Mouse (Mus musculus): Measurements from ENCODE around the gene Adap1.

Adap1 gene

DNA sequence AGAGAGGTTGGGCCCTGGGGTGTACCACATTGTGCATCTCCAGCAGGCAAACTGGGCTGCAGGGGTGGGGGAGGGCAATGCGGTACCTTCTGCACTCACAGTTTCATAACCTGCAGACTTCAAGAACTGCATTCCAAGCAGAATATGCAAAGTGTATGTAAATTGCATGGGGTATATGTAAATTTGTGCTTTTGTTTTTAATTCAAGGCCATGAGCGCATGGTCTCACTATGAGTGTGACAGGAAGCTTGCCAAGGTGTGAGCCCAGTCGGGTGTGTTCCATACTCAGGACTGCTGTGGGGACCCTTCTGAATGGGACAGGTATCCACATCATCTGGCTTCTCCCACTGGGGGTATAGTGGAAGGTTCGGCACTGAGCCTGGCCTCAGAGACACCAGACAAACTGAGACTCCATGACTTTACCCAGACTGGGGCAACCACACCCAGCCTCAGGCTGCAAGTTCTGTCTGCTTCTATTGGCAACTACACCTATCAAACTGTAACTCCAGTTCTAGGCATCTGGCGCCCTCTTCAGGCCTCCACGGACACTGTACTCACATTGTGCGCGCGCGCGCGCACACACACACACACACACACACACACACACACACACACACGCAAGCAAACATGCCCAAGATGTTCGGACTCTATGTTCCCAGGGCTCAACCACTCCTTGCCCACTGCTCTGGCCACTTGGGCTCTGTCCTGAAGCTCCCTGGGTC lies 41.8 kb downstream of the Adap1 start:
- no peak for DNase-seq

DNA sequence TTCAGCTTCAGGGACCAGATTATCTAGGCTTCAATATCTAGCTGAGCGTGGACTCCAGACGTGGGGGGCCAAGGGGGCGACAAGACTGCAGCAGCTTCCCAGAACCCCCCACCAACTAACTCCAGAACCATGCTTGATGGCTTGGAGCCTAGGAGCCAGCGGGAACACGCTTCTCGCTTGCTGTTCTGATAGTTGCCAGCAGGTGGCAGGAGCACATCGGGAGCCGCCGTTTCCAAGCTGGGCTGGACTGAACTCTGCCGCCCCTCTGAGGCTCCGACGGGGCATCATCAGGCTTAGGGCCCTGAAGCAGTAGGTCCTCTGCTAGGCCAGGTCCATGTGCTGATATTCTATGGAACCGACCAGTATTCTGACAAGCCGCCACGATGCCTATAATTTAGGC lies 43.2 kb downstream of the Adap1 start:
- DNase-seq, result peak; percentile 83

DNA sequence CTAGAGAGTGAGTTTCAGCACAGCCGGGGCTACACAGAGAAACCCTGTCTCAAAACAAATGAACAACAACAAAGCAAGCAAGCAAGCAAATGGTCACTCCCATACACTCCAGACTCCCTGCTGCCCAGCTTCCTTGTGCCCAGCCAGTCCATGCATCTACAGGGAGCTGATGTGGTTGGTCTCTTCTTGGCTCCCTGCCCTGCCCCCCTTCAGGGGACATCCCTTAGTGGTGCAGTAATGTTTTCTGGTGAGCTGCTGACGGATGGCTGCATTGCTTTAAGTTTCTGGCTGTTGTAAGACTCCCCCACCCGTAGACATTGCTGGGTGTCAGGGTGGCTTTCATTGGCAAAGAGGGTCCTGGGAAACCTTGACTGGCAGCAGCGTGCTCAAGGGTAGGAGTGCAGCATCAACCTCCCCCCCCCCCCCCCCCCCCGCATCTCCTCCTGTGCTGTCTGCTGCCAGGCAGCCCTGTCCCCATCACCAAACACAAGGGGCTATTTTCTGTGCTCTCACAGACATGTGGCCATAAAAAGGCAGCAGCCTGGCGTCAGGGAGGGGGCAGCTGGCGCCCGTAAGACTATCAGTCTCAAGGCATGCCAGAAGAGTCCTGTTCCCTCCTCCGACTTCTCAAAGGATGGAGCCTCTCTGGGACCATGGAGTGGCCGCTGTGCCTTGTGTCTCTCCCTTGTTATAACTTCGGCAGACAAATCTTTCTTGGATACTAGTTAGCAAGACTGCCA lies 43.9 kb downstream of the Adap1 start:
- no peak for DNase-seq

DNA sequence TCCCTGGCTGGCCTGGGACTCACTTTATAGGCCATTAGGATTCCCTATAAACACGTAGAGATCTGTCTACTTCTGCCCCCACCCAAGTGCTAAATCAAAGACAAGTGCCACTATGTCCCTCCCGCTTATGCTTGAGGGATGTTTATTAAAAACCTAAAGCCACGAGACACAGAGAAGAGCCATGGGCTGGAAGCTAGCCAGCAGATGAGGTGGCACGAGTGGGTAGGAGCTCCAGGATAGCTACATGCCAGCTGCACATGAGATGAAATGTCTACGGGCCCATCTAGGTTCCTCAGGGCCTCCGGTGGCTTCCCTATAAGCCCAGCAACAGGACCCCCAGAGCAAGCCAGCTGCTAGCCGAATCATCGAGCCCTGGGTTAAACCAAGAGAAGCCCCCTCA lies 48.1 kb downstream of the Adap1 start:
- no peak for DNase-seq

DNA sequence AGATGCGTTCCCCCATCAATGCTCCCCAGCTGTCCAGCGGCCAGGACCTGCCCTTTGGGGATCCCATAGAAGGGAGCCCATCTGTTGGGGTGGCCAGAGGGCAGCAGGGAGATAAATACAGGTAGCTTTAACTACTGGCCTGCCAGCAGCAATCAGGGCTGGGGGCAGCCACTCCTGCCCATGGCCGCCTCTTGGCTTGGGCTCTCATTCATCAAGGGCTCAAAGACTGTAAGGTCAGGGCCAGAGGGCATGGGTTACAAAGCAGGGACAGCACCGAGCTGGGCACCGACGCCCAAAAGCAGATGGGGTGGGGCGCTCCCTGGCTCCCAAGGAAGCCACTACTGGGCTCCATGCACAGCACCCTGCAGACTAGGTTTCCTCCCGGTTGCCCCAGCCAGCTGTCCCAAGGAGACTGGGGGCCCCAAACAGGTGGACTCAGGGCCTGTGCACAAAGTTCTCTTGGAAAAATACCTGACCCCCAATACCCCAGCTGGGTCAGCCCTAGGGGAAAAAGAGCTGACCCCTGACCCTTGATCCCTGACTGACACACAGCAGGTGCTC lies 53.3 kb downstream of the Adap1 start:
- DNase-seq, result no peak

DNA sequence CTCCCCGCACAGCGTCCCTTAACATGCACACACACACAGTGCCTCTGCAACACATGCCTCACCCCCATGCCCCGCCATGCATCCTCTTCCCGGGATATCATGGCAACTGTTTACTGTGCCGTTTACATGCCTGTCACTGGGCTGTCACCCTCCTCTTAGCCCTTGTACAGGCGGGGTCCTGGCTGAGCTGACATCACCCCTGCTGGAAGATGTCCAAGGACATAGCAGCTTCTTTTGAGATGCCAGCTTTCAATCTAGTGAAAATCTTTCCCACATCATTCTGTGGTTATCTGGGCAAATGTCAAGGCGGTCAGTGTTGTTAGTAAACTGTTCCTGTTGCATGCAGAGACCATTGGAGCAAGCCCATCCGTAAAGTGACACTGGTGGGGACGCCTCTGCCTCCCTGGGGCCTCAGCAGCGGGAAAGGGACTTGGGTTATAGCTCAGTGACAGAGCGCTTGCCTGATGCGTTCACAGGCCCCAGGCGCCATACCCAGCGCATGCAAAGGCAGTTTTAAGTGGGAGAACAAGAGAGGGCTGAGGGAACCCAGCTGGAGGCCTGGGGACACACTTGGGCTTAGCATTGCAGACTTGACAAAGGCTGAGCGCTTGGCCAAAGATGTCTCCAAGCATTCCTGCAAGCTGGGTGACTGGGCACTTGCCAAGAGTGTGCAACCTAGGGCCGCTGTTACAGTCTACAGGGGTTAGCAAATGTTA lies 54.5 kb downstream of the Adap1 start:
- no peak for DNase-seq

DNA sequence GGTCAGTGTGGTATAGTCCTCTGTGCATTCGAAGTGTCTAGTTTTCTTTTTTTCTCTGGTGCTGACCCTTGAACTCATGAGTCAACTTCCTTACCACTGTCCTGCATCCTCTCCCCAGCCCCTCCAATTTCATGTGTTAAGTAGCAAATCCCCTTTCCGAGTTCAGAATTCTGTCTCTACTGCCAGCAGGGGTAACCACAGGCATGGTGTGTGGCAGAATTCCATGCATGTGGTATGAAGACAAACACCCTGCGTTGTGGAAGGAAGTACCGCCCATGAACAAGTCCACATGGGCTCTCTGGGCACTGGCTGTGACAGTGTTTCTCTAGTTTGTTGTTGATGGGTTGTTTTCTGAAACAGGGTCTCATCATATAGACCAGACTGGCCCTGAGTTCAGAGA lies 57.8 kb downstream of the Adap1 start:
- DNase-seq, result no peak

DNA sequence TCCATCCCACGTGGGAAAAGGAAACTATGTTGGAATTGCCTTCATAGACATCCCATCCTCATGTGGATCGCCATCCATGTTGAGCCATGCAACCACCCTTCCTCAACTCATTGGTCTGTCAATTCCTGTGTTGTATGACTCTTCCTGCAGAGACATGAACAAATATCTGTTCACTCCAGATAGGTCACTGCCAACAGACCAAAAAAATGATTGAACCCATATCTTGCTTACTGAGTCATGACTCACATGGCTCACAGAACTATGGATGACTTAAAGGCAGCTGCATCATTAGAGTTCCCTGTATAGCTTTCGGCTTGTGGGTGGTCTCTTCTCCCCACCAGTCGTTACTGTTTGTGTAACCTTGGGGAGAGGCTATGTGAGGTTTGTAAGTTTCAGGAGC lies 64.0 kb downstream of the Adap1 start:
- DNase-seq, result no peak

DNA sequence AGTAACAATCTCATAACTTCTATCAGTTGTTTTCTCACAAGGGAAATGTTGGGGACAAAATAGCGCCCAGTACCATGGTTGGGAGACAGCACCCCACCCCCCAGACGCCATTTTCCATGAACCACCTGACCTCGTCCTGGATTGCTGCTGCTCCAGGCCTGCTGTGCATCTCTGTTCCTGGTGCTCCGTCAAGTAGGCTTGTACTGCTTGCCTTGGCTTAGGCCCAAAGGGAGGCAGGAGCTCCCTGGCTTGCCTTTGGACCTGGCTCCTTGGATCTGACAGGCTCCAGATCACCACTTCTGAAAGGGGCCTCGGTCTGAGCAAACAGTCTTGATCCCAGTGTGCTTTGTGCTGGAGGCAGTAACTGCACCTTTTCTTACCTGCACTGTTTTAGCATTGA lies 65.6 kb downstream of the Adap1 start:
- peak; percentile 70 for DNase-seq

DNA sequence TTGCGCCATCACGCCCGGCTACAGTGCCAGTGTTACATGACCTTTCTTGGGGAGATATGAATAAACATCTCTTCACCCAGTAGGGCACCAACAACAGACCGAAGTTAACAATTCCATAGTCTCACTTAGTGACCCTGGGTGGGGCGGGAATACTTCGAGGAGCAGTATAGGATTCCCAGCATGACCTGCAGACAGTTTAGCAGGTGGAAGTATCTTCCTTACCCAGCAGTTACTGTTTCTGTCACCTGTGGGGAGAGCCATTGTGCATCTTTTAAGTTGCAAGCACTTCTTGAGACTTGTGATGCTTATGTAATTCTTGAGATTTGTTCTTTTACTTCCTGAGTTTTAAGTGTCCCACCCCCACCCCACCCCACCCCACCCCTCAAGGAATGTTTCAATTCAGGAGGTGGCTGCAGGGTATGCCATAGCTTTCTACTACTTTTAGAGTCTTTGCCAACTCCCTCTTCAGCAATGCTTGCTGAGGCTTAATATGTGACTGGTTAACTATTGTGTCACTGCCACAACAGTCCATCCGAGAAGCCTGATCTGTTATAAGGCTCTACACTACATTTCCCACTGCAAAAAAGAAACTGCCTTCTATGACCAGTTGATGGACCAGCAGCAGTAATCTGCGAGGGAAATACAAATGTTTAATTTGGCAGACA lies 66.9 kb downstream of the Adap1 start:
- no peak for DNase-seq

DNA sequence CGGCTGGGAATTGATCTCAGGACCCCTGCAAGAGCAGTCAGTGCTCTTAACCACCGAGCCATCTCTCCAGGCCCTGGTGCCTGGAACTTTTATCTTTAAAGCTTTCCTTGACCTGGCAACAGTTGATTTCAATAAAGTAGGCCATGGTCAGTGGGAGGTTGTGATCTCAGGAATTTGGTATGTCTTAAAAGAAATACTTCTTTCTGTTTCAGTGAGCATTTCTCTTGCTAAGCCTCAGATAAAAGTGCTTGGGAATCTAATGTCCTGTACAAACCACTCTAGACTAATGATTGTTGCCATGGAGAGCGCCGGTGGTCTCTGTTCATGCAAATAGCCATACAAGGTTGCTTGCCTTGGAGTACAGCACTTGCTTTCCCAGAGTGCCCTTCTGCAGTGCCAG lies 67.6 kb downstream of the Adap1 start:
- DNase-seq, result no peak

DNA sequence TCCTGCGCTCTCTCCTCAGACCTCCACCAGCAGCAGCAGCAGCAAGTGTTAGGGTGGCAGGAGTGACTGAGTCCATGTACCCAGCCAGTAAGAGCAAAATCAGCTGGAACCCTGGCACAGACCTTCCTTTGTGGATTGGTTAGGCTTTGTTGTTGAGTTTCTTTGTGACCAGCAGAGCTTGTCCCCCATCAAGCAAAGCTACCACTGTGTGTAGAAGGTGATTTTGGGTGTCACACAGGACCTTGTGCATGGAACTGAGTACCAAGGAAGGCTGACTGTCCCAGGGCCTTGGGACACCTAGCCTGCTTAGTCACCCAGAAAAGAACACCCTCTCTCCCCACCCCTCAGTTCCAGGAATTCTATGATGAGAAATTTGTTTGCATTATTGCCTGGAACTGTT lies 68.2 kb downstream of the Adap1 start:
- DNase-seq, result no peak

DNA sequence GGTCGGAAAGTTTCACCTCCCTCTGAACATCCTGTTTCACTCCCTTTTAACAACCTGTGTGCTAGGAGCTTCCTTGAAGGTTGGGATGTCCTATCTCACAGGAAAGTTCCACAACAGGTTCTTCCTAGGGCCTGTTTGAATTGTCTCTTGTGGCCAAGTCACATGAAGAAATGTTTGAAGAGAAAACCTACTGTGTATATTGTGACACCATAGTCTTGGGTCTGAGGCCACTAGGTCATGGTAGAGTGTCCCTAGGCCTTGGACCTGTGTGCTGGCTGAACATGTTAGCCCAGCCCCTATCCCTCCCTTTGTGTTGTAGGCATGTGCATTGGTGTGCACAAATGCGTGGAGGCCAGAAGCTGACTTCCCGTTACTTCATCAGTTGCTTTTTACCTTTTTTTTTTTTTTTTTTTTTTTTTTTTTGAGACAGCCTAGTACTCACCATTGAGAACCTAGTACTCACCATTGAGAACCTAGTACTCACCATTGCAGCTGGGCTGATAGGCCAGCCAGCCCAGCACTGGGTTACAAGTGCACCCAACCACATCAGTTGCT lies 69.1 kb downstream of the Adap1 start:
- DNase-seq, result no peak

DNA sequence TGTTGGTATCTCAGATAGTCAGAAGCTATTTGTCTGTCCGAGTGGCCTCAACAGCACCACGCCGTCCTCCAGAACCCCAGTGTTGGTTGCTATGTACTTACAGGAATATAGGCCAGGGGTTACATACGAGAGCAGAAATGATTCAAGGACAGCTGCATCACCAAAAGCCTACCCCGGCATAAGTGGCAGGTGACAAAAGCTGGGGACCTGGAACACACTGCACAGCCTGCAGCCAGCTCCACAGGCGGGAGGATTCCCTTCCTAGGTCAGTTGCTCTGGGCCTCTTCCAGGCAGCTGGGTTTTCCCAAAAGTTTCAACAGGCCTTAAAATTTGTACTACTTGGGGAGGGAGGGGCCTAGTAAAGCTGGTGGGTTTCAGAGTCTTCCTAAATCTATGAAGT lies 69.6 kb downstream of the Adap1 start:
- DNase-seq, result peak; percentile 23

DNA sequence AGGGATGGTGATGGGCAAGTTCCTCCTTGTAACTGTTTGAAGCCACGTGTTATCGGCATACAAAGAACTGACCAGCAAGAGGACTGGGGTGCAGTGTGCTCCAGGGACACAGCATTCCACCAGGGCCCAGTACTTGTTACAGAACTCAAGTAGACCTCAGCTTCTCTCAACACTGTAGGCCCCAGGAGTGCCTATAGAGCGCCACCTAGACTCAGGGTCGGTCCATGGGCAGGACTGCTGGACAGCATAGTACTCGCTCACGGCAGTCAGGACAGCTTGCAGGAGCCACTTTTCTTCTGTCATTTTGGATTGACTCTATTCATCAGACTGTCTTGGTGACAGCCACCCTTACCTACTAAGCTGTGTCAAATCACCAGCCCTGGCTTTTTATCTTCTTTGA lies 70.5 kb downstream of the Adap1 start:
- DNase-seq, result peak; percentile 12

DNA sequence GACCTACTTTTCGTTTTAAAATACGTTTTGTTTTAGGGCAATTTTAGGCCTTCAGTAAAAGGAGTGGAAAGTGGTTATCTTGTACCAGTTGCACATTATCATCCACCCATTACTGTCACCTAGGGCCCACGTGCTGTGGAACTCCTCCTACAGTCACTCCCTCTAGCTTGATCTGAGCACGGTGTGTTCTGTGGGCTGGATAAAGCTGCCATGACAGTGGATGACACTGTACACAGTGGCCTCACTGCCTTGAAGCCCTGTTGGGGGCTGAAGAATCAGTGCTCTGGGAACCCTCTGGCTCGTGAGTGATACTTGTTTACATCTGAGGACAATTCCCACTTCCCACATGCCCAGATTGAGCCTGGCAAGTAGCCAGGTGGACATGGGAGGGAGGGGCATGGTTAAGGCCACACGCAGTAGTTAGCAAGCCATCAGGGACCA lies 72.1 kb downstream of the Adap1 start:
- peak; percentile 76 for DNase-seq

DNA sequence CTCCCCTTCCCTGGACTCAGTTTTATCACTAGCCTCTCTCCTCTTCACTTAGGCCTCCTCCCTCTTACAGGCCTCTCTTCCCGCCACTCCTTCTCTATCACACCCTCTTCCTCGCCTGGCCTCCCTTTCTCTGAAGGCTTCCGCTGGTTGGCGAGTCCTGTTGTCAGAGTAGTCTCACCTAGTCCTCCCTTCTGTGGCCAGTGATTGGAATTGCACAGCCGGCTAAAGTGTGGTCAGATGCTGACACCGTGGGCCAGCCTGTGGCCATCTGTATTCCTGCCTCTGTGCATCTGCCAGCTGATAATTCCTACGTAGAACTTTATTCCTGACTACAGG lies 72.5 kb downstream of the Adap1 start:
- DNase-seq, result no peak

DNA sequence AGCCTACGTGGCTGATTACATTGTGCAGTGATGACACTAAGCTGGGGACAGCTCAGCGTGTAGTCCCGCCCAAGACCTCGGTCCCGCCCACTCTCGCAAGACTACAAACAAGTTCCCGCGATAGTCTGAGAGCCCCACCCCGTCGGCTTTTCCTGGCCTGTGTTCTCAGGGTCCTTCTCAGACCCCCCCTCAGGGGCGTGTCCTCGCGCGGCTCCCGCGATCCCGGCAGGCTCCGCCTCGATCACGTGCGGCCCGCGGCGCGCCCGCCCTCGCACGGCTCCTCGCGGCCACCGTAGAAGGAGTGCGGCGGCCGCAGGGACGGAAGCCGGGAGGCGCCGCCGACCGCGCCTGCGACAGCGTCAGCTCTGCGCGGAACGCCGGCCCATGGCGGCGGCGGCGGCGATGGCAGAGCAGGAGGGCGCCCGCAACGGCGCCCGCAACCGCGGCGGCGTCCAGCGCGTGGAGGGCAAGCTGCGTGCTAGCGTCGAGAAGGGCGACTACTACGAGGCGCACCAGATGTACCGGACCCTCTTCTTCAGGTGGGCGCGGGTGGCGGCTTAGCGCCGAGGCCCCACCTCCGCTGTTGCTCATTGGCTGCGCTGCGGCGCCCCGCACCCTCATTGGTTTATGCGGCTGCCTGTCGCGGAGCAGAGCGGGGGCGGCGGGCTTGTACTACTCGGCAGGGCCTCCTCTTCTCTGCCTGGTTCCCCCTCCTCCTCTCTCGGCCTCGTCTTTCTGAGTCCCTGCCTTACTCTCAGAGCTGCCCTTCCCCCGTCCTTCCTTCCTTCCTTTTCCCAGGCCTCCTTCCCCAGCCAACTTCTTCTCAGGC lies 73.1 kb downstream of the Adap1 start, which contains the start of gene Get4:
TSS of gene Get4 (plus strand) at position 244 of the 829 bp plus-strand sequence.
- peak; percentile 99 for DNase-seq

DNA sequence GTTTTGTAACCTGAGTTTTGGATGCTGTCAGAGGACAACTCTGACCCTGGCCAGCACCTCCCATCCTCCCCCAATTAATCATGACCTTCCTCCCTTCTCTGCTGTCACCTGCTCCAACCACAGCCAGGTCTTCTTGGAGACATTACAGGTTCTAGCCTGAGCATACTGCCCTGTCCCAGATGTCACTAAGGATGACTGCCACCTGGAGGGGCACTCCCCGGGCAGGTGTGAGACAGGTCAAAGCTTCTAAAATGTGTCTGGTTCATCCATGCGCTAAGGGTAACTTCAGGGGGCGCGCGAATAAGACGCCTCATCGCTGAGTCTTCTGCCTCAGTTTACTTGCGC lies 73.7 kb downstream of the Adap1 start:
- DNase-seq, result no peak

DNA sequence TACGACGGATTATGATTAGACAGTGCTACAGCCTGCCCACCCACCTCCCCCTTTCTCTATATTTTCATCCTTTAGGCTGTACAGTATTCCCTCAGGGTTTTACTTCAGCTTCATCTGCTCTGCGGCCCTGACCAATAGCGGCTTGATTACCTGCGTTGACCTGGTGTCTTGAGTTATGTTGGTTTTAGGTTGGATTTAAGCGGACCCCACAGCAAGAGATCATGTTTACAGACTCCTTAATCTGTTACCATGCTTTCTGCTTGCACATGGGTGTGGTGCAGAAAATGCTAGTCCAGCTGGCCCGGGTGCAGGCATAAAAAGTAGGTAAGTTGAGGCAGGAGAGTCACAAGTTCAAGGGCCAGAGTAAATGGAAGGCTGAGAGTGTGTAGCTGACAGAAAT lies 74.1 kb downstream of the Adap1 start:
- peak; percentile 49 for DNase-seq

DNA sequence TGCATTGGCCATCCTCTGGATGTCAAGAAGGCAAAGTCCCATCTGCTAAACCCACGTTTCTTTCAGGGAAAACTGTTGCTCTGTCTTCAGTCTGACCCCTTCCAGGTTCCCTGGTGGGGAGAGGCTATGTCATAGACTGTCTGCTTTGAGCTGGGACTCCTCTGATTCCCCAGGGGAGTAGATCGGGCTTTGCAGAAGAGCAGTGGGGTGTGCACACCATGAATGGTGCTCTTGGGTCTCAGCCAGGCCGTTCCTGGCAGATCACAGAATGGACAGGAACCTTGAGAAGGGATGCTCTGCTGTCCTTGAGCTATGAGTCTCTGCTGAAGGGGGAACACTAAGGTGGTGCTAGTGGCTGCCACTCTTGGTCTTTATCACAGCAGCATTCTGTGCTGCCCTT lies 76.6 kb downstream of the Adap1 start:
- DNase-seq, result no peak

DNA sequence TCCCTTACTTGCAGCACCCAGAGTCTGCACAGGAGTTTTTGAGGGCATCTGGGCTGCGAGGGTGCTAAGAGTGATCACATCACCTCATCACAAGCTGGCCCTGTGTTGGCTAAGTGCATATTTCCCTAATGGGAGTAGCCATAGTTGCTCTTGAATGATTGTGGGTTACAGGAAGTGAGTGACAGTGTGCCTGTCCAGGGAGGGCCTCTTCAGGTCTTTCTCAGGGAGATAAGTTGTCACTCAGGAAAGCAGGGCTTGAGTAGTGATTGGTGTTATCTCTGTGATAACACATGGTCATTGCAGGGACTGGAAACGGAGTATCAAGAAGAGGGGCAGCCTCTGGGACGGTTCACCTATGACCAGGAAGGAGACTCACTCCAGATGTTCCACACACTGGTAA lies 77.7 kb downstream of the Adap1 start:
- DNase-seq, result no peak

Data from cerebellum, adult 9-11 months (tissue).